Mouse (Mus musculus) urinary bladder, adult 18-20 months (tissue): ENCODE measurements around the gene Ticrr.
A peak's percentile ranks its signal among the peaks of the same experiment; 100 is the strongest.

ENCODE experiments used
- DNase-seq, 2 experiments: peaks; one replicate each; pipeline ENCODE4 v3.0.0; 2022; ENCODE audit warnings: low spot score in 2 of 2, mixed read lengths in 2 of 2

Gene Ticrr

DNA sequence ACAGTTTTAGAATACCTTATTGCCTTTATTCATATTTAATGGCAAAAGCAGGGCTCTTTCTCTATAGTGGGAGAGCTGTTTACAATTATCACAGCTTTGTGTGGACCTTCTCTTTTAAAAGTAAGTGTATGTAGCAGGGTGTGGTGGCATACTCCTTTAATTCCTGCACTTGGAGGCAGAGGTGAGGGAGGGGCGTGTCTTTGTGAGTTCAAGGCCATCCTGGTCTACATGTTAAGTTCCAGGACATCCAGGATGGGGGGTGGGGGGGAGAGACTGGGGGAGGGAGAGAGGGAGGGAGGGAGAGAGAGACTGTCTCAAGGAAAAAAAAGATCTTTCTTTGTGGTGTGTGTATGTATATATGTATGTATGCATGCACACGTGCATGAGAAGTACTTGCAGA lies 20.2 kb downstream of the Ticrr start:
- DNase-seq: no peak

DNA sequence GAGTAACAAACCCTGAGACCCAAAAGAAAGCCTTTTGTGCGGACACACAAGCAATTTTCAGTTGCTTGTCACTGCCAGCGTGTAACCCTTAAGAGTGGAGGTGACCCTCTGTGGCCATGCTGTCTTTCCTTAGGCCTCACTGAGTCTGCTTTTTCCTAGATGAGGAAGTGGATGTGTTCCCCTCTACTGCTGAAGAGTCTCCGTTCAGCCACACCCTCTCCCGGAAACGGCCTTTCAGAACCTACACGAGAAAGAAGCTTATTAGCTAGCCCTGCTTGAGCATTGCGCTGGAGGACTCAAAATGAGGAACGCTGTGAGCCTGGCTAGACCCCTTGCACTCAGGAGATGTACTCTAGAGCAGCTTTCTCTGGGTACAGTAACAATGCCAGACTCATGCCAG lies 36.5 kb downstream of the Ticrr start:
- DNase-seq: no peak

GRCm38 (mm10) chr7:79702755-79703154 lies 42.8 kb downstream of the Ticrr start:
- DNase-seq: no peak

GRCm38 (mm10) chr7:79705210-79705609 lies 45.2 kb downstream of the Ticrr start:
- DNase-seq: no peak

DNA sequence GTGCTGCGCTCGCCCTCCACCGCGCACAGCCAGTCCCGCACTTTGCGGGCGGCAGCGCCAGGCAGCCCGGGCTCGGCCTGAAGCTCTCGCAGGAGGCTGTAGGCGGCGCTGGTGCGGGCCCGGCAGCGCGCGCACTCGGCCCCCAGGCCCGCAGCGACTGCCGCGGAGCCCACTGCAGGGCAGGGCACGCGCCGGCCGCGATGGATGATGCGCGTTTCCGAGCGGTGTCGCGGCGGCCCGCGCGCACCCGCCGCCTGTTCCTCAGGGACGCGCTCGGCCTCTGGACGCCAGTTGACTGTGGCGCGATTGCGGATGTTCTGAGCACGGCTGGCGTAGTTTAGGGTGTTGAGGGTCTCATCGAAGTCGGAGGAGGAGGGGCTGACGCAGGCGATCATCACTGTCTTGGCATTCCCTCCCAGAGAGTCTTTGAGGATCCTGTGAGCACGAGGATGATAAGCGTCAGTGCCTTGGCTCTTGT lies 50.2 kb downstream of the Ticrr start:
- no peak for DNase-seq

GRCm38 (mm10) chr7:79710831-79711230 lies 50.8 kb downstream of the Ticrr start:
- no peak for DNase-seq

- DNase-seq: peak; percentile 53 to 80
Measured at GRCm38 (mm10) chr7:79715187-79715981, 55.4 kb downstream of the Ticrr start, which contains the start of gene Kif7. Kif7 (minus strand) TSS chr7:79715720.

- peak; percentile 11 to 24 for DNase-seq
Measured at GRCm38 (mm10) chr7:79721386-79721977, 61.5 kb downstream of the Ticrr start.

- no peak for DNase-seq
Measured at GRCm38 (mm10) chr7:79727091-79727490, 67.1 kb downstream of the Ticrr start.

DNA sequence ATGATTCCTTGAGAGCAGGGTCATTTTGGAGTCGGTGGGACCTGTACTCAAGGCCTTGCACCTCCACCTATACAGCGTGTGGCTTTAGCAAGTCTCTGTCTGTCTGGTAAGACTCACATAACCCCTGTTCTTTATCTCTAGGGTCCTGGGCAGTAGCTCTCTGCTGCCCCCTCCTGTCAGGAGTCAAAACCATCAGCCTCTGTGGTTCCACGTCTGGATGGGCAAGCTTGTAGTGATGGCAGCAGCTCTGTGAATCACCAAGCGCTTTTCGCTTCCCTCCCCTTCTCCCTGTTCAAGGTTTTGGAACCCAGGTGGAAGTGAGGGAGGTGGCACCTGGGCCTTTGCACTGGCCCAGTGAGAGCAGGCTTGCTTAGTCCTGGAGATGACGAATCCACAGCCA lies 68.2 kb downstream of the Ticrr start:
- peak in 1 of 2 experiments; percentile 38 for DNase-seq

DNA sequence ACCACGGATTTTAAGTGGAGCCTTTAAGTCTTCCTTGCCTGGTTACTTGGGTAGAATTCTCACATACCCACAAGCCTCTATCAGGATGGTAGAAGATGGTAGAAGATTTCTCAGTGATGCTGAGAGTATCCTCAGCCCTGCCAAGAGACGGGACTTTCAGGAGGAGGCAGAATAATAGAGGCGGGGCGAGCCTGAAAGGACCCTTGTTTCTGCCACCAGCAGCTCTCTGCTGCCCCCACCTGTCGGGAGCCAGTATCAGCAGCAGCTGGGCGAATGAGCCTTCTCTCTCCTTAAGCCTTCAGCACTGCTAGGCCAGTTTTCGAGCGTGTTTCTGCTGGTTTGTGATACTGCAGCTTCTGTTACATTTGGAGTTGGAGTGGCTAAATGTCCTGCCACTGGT lies 69.2 kb downstream of the Ticrr start:
- DNase-seq: peak in 1 of 2 experiments; percentile 44

DNA sequence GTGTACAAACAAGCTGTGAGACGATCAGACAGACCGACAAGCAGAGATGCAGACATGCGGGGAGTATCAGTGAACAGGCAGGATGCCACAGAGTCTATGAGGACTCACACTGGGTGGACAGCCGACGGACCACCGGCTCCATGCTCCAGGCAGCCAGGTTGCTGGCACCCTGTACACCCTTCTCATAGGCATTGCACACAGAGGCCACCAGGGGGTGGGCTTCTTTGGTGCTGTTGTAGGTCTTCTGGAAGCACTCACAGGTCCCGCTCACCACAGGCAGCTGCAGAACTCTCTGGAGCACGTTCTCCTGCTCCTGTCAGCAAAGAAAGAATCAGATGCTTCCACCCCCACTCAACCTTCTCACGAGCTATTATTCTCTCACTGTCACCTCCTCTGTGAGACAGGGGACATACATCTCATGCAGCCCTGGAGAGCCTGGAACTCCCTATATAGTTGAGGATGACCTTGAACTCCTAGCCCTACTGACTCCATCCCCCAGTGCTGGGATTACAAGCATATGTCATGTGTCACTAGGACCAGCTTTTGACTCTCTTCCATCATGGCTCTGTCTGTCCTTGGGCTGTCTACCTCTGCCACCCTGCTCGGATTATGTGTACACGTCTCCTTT lies 69.9 kb downstream of the Ticrr start:
- no peak for DNase-seq

- no peak for DNase-seq
Measured at GRCm38 (mm10) chr7:79731438-79731837, 71.4 kb downstream of the Ticrr start.

DNA sequence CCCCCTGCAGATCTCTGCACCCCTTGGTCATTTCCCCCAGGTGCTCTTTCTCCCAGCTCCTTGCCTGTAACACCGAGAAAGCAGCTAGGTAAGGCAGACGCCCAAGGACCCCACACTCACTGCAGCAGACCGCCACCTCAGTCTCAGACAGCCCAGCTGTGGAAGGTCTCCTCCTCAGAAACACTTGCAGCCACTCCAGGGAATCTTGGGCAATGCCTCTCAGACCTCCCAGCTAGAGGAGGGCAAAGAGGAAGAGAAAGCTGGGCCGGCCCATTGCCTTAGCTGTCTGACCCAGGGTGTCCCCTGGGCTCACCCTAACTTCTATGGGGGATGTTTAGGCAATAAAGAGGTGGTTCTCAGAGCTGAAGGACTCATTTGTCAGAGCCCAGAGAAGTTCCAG lies 72.6 kb downstream of the Ticrr start, which contains the start of gene Plin1:
Gene Plin1, minus strand, starts transcription at position 282 of the 400 bp plus-strand sequence.
- DNase-seq: no peak

GRCm38 (mm10) chr7:79734563-79734962 lies 74.6 kb downstream of the Ticrr start:
- peak in 1 of 2 experiments; percentile 17 for DNase-seq

- no peak for DNase-seq
Measured at GRCm38 (mm10) chr7:79736511-79736910, 76.5 kb downstream of the Ticrr start.

DNA sequence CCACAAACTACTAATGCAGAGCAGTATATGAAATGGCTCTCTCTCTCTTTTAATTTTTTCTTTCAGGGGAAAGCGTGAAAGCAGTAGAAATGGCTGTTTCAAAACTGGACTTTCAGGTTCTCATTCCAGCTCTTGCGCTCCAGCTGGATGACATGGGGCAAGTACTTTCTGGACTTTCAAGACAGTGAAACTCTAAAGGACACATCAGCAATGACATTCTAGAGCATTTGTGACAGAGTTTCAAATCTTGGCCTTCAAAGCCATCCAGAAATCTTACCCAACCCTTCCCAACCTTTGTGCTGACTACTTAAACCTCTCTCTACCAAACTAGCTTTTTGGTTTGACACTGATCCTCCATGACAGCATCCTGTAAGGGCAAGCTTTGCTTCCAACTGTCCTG lies 78.9 kb downstream of the Ticrr start:
- DNase-seq: no peak

- no peak for DNase-seq
Measured at GRCm38 (mm10) chr7:79740279-79740678, 80.3 kb downstream of the Ticrr start.

DNA sequence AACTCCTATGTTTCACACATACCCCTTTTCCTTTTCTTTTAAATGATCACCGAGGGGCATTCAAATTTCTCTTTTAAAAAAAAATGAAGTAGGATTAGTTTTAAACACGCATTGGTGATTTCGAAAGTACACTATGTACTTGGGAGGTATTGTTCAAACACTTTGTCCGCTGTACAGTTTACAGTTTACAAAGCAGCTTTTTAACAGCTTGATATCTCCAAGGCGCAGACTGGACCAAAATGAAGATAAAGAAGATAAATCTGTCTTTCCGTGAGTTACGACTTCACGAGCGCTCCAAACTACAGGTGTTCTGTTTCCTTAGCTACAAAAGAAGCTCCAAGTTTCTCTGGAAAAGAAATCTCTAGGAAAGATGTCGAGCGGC lies 82.3 kb downstream of the Ticrr start:
- no peak for DNase-seq

- peak; percentile 67 to 81 for DNase-seq
Measured at GRCm38 (mm10) chr7:79742659-79743536, 82.9 kb downstream of the Ticrr start, which contains the start of the genes Pex11a and Wdr93. Pex11a (minus strand) TSS chr7:79743131. Wdr93 (plus strand) TSS chr7:79743163.

GRCm38 (mm10) chr7:79744051-79744450 lies 84.1 kb downstream of the Ticrr start:
- DNase-seq: no peak
